Mouse (Mus musculus) hindbrain, postnatal 0 days (tissue): ENCODE data around the gene 1700023F06Rik. TPM values are rescaled to one million over a fixed set of nuclear protein-coding genes. Genes with fewer than 3 reads are reported as not detected.

ENCODE experiments used
- ATAC-seq: fragments of 200-750 bp; cut with Nextera tagmentation; 2 replicates; pipeline ENCODE4 v1.8.0; 2017; ENCODE audit warnings: mild to moderate bottlenecking, moderate TSS enrichment, moderate library complexity
- DNase-seq: peaks from one replicate; pipeline ENCODE4 v3.0.0-alpha.2; 2015; ENCODE audit warnings: low spot score
- H3K27ac ChIP-seq: fragments of 300-500 bp; sonication (generic); 2 replicates; pipeline ENCODE4 v1.5.1; 2014; ENCODE audit warnings: mild to moderate bottlenecking
- H3K27me3 ChIP-seq: fragments of 300-500 bp; sonication (generic); 2 replicates; pipeline ENCODE4 v1.6.1; 2014; ENCODE audit warnings: low read length, mixed read lengths; ENCODE audit not compliant: insufficient read depth
- H3K36me3 ChIP-seq: fragments of 300-500 bp; sonication (generic); 2 replicates; pipeline ENCODE4 v1.6.1; 2014; ENCODE audit warnings: low read length, mixed read lengths; ENCODE audit not compliant: insufficient read depth
- H3K4me1 ChIP-seq: fragments of 300-500 bp; sonication (generic); 2 replicates; pipeline ENCODE4 v1.6.1; 2014; ENCODE audit warnings: antibody characterized with exemption, low read length, mixed read lengths; ENCODE audit not compliant: insufficient read depth
- H3K4me2 ChIP-seq: fragments of 300-500 bp; sonication (generic); 2 replicates; pipeline ENCODE4 v1.6.1; 2014; ENCODE audit warnings: low read depth, mild to moderate bottlenecking, low read length, moderate library complexity, mixed read lengths
- H3K4me3 ChIP-seq: fragments of 300-500 bp; sonication (generic); 2 replicates; pipeline ENCODE4 v1.5.1; 2014; ENCODE audit warnings: low read length
- H3K9ac ChIP-seq: fragments of 300-500 bp; sonication (generic); replicated peaks from 2 replicates; pipeline ENCODE4 v1.6.1; 2014; ENCODE audit warnings: mild to moderate bottlenecking, low read length, moderate library complexity, mixed read lengths
- H3K9me3 ChIP-seq: fragments of 300-500 bp; sonication (generic); 2 replicates; pipeline ENCODE4 v1.6.1; 2016; ENCODE audit warnings: low read length, mixed read lengths
- CTCF ChIP-seq: IDR thresholded peaks from 2 replicates; pipeline ENCODE4 v1.5.1; 2016; ENCODE audit warnings: antibody characterized with exemption, control low read depth, low read depth
- WGBS: fragments of 180-500 bp; shearing (Covaris S2); extraction: QIAGEN DNeasy Blood & Tissue Kit; methylation state at CpG from one replicate; pipeline ENCODE4 v1.1.7; 2014; 5-methylcytosine and 5-hydroxymethylcytosine counted together
- polyA plus RNA-seq: library from polyadenylated mRNA; unstranded; fragments of >200 nt; fragmentation: Nextera tagmentation; extraction: Ambion mirVana; gene quantifications from 2 replicates; pipeline ENCODE4 v1.2.1, GENCODE M21; 2015
- total RNA-seq: library from RNA; depleted of rRNA; stranded (reverse); fragments of >200 nt; gene quantifications from 2 replicates; pipeline ENCODE4 v1.2.3, GENCODE M21; 2014; rRNA removed

The 1700023F06Rik gene
- total and polyA plus RNA-seq, 2 experiments from 2014 or later: 4.7 TPM; not detected in 1

GRCm38 (mm10) chr11:103162132-103162531, 46.2 kb downstream of the 1700023F06Rik start:
- Histone ChIP-seq H3K4me1 (0 out of 2 replicates have a peak, but pooled peaks cover 4% of the 10 kb centered on the region), H3K4me3 (no peak overlapping the region), H3K9me3 (no peaks in the 10 kb centered on the region), H3K9ac (no peak overlapping the region), H3K27ac (no peak overlapping the region), H3K27me3 (no peaks in the 10 kb centered on the region), H3K36me3 (no peaks in the 10 kb centered on the region), H3K4me2 (no peak overlapping the region)
- DNase-seq: no peak
- TF ChIP-seq CTCF: peak; percentile 49
- 94% methylated on average over 5 of the region's 5 CpGs for WGBS
- ATAC-seq: no peak

GRCm38 (mm10) chr11:103161449-103161848, 46.9 kb downstream of the 1700023F06Rik start:
- no peak; the same call in 1 of the 2 replicates for TF ChIP-seq CTCF
- ATAC-seq: no peak
- 82% methylated on average over 7 of the region's 7 CpGs for WGBS

GRCm38 (mm10) chr11:103160738-103161137, 47.6 kb downstream of the 1700023F06Rik start:
- Histone ChIP-seq H3K36me3 (no peaks in the 10 kb centered on the region), H3K9ac (no peak overlapping the region), H3K4me2 (no peak overlapping the region), H3K4me3 (no peak overlapping the region), H3K27me3 (no peaks in the 10 kb centered on the region), H3K9me3 (no peaks in the 10 kb centered on the region), H3K4me1 (0 out of 2 replicates have a peak, but pooled peaks cover 4% of the 10 kb centered on the region), H3K27ac (no peak overlapping the region)
- 92% methylated on average over 11 of the region's 11 CpGs for WGBS
- ATAC-seq (no peak), DNase-seq (no peak)
- no peak for TF ChIP-seq CTCF

More at GRCm38 (mm10) chr11:103161449-103161848, 46.9 kb downstream of the 1700023F06Rik start:
- H3K27ac ChIP-seq: no peak overlapping the region
- no peak overlapping the region for H3K9ac ChIP-seq
- no peak for DNase-seq
- H3K4me3 ChIP-seq: no peak overlapping the region
- no peaks in the 10 kb centered on the region for H3K27me3 ChIP-seq
- no peaks in the 10 kb centered on the region for H3K36me3 ChIP-seq
- 0 out of 2 replicates have a peak, but pooled peaks cover 4% of the 10 kb centered on the region for H3K4me1 ChIP-seq
- no peak overlapping the region for H3K4me2 ChIP-seq
- H3K9me3 ChIP-seq: no peaks in the 10 kb centered on the region

- 3% methylated on average over 25 of the region's 25 CpGs for WGBS
- peak overlapping the region; percentile 19; the same call in 1 of the 2 replicates for H3K4me3 ChIP-seq
- 0 out of 2 replicates have a peak, but pooled peaks cover 4% of the 10 kb centered on the region for H3K4me1 ChIP-seq
- TF ChIP-seq CTCF: peak; percentile 97
- H3K9ac ChIP-seq: no peak overlapping the region
- DNase-seq (peak; percentile 92), ATAC-seq (peak; percentile 95)
- H3K9me3 ChIP-seq: no peaks in the 10 kb centered on the region
- no peaks in the 10 kb centered on the region for H3K27me3 ChIP-seq
- peak overlapping the region; percentile 49 for H3K4me2 ChIP-seq
- H3K27ac ChIP-seq: peak overlapping the region; percentile 72
- H3K36me3 ChIP-seq: no peaks in the 10 kb centered on the region
Observed at GRCm38 (mm10) chr11:103158621-103159478, 49.5 kb downstream of the 1700023F06Rik start.

GRCm38 (mm10) chr11:103149771-103150170, 58.6 kb downstream of the 1700023F06Rik start:
- Histone ChIP-seq H3K27me3 (no peaks in the 10 kb centered on the region), H3K36me3 (no peaks in the 10 kb centered on the region), H3K9ac (no peak overlapping the region), H3K9me3 (no peaks in the 10 kb centered on the region), H3K4me1 (peaks cover 2% of the 10 kb centered on the region; the same call in 1 of the 2 replicates), H3K27ac (no peak overlapping the region), H3K4me3 (no peak overlapping the region), H3K4me2 (no peak overlapping the region)
- WGBS: 94% methylated on average over 4 of the region's 4 CpGs
- no peak for DNase-seq
- TF ChIP-seq CTCF: no peak
- no peak for ATAC-seq

Other genes starting within 250 kb of the 1700023F06Rik start
- gene Nmt1, start 180.4 kb downstream of the 1700023F06Rik start, total RNA-seq: 61.0 and 71.5 TPM in 2 replicates
- gene Nmt1, start 180.4 kb downstream of the 1700023F06Rik start, polyA plus RNA-seq: 39.8 and 45.3 TPM in 2 replicates
- 176 and 187 TPM in 2 replicates for gene Dcakd, start 180.2 kb downstream of the 1700023F06Rik start, total RNA-seq
- 138 and 149 TPM in 2 replicates for gene Dcakd, start 180.2 kb downstream of the 1700023F06Rik start, polyA plus RNA-seq
- gene Plcd3, start 106.9 kb downstream of the 1700023F06Rik start, total RNA-seq: 9.4 and 13.8 TPM in 2 replicates
- gene Plcd3, start 106.9 kb downstream of the 1700023F06Rik start, polyA plus RNA-seq: 3.9 and 4.8 TPM in 2 replicates
- gene Acbd4, start 106.9 kb downstream of the 1700023F06Rik start, total RNA-seq: 13.2 and 19.0 TPM in 2 replicates
- 18.5 and 20.8 TPM in 2 replicates for gene Acbd4, start 106.9 kb downstream of the 1700023F06Rik start, polyA plus RNA-seq
- gene Hexim1, start 92.3 kb downstream of the 1700023F06Rik start, total RNA-seq: 15.1 and 15.8 TPM in 2 replicates
- gene Hexim1, start 92.3 kb downstream of the 1700023F06Rik start, polyA plus RNA-seq: 4.4 and 5.1 TPM in 2 replicates
- gene Hexim2, start 76.1 kb downstream of the 1700023F06Rik start, total RNA-seq: 28.9 and 40.4 TPM in 2 replicates
- 30.2 and 30.7 TPM in 2 replicates for gene Hexim2, start 76.1 kb downstream of the 1700023F06Rik start, polyA plus RNA-seq
- 12.8 and 15.5 TPM in 2 replicates for gene Fmnl1, start 37.5 kb downstream of the 1700023F06Rik start, total RNA-seq
- 6.4 and 6.9 TPM in 2 replicates for gene Fmnl1, start 37.5 kb downstream of the 1700023F06Rik start, polyA plus RNA-seq
- gene Spata32, start 9.9 kb upstream of the 1700023F06Rik start, total RNA-seq: 1.4 and 1.5 TPM in 2 replicates
- gene Spata32, start 9.9 kb upstream of the 1700023F06Rik start, polyA plus RNA-seq: 1.6 TPM in 2 replicates
- gene Map3k14, start 58.9 kb upstream of the 1700023F06Rik start, total RNA-seq: 6.7 and 9.3 TPM in 2 replicates
- gene Map3k14, start 58.9 kb upstream of the 1700023F06Rik start, polyA plus RNA-seq: 1.2 and 1.5 TPM in 2 replicates
- gene Arhgap27, start 155.1 kb upstream of the 1700023F06Rik start, total RNA-seq: 7.7 and 12.2 TPM in 2 replicates
- 5.5 and 5.9 TPM in 2 replicates for gene Arhgap27, start 155.1 kb upstream of the 1700023F06Rik start, polyA plus RNA-seq
- 8.2 and 9.4 TPM in 2 replicates for gene Plekhm1, start 204.1 kb upstream of the 1700023F06Rik start, total RNA-seq
- 4.9 and 6.3 TPM in 2 replicates for gene Plekhm1, start 204.1 kb upstream of the 1700023F06Rik start, polyA plus RNA-seq